Mouse (Mus musculus) heart, adult 2 months (tissue): ENCODE measurements around the gene Fam120a. TPM values are rescaled to one million over a fixed set of nuclear protein-coding genes. Genes with fewer than 3 reads are reported as not detected.

ENCODE experiments used
- DNase-seq, 2 experiments: peaks; one replicate each; pipeline ENCODE4 v3.0.0; 2021
- H3K27ac ChIP-seq: fragments of 200-600 bp; 2 replicates; pipeline ENCODE4 v1.8.1; 2022
- H3K27me3 ChIP-seq: fragments of 200-500 bp; 2 replicates; pipeline ENCODE4 v1.6.1; 2012; ENCODE audit warnings: mild to moderate bottlenecking, low read length, inconsistent platforms, mixed read lengths; ENCODE audit not compliant: control insufficient read depth, insufficient read depth
- H3K36me3 ChIP-seq: fragments of 200-500 bp; 2 replicates; pipeline ENCODE4 v1.6.1; 2012; ENCODE audit warnings: low read length, inconsistent platforms; ENCODE audit not compliant: control insufficient read depth, insufficient read depth
- H3K4me1 ChIP-seq: fragments of 200-500 bp; 2 replicates; pipeline ENCODE4 v1.6.1; 2011; ENCODE audit warnings: low read length; ENCODE audit not compliant: control insufficient read depth, insufficient read depth
- H3K4me3 ChIP-seq: fragments of 200-600 bp; 2 replicates; pipeline ENCODE4 v1.8.1; 2022
- H3K79me2 ChIP-seq: fragments of 200-500 bp; replicated peaks from 2 replicates; pipeline ENCODE4 v1.6.1; 2012; ENCODE audit warnings: mild to moderate bottlenecking, inconsistent platforms, low read length, moderate library complexity, mixed read lengths; ENCODE audit not compliant: control insufficient read depth, insufficient read depth
- H3K9ac ChIP-seq: fragments of 200-500 bp; 2 replicates; pipeline ENCODE4 v1.6.1; 2012; ENCODE audit warnings: low read depth, mild to moderate bottlenecking, control low read depth, inconsistent platforms, low read length, mixed read lengths
- CTCF ChIP-seq: fragments of 200-600 bp; IDR thresholded peaks from 2 replicates; pipeline ENCODE4 v1.8.1; 2022; ENCODE audit warnings: antibody characterized with exemption, mild to moderate bottlenecking, moderate library complexity
- EP300 ChIP-seq: fragments of 200-500 bp; IDR thresholded peaks from 2 replicates; pipeline ENCODE4 v1.6.1; 2011; ENCODE audit warnings: low read depth, low read length, control low read depth; ENCODE audit not compliant: insufficient read depth
- POLR2A ChIP-seq: fragments of 200-500 bp; IDR thresholded peaks from 2 replicates; pipeline ENCODE4 v1.6.1; 2011; ENCODE audit warnings: mild to moderate bottlenecking, low read depth, low read length, control low read depth; ENCODE audit not compliant: insufficient read depth
- WGBS: fragments of 180-500 bp; shearing (Covaris S2); methylation state at CpG from one replicate; pipeline ENCODE4 v1.1.7; 2018; 5-methylcytosine and 5-hydroxymethylcytosine counted together
- intact Hi-C: fragments of 180-260 bp; cut with DNase I; formaldehyde crosslinking; loops from one replicate; pipeline ENCODE4 v1.15.1; 2025
- polyA plus RNA-seq: library from polyadenylated mRNA; depleted of rRNA; stranded (reverse); fragments of >200 nt; gene quantifications from 2 replicates; pipeline ENCODE4 v1.2.3, GENCODE M21; 2012
- total RNA-seq, 2 experiments: library from RNA; stranded (reverse); gene quantifications; 2 replicates each; pipeline ENCODE4 v1.2.3; 2021

Gene Fam120a
- total and polyA plus RNA-seq, 3 experiments: 47.5 to 106 (median 102) TPM

GRCm38 (mm10) chr13:48853947-48854346 is 113.9 kb downstream of the Fam120a start:
- no peak overlapping the region for H3K9ac ChIP-seq
- DNase-seq: no peak
- no peaks in the 10 kb centered on the region for H3K27me3 ChIP-seq
- H3K4me3 ChIP-seq: no peak overlapping the region
- intact Hi-C loops: no loop called here
- TF ChIP-seq CTCF (no peak), POLR2A (no peak), EP300 (no peak)
- 52% methylated on average over 3 of the region's 3 CpGs for WGBS
- no peak overlapping the region for H3K27ac ChIP-seq
- no peaks in the 10 kb centered on the region; the same call in 1 of the 2 replicates for H3K36me3 ChIP-seq
- peaks cover 25% of the 10 kb centered on the region for H3K4me1 ChIP-seq
- peaks cover 15% of the 10 kb centered on the region for H3K79me2 ChIP-seq

GRCm38 (mm10) chr13:48853475-48853874 is 114.3 kb downstream of the Fam120a start:
- H3K4me1 ChIP-seq: peaks cover 23% of the 10 kb centered on the region

GRCm38 (mm10) chr13:48852859-48853258 is 115.0 kb downstream of the Fam120a start:
- no peak for DNase-seq
- peaks cover 19% of the 10 kb centered on the region for H3K4me1 ChIP-seq
- H3K4me3 ChIP-seq: no peak overlapping the region
- H3K79me2 ChIP-seq: peaks cover 17% of the 10 kb centered on the region
- H3K27ac ChIP-seq: no peak overlapping the region
- WGBS: 47% methylated on average over 3 of the region's 3 CpGs
- intact Hi-C loops: no loop called here
- no peaks in the 10 kb centered on the region; the same call in 1 of the 2 replicates for H3K36me3 ChIP-seq
- no peak overlapping the region for H3K9ac ChIP-seq
- TF ChIP-seq CTCF (peak; percentile 74), POLR2A (no peak)
- no peaks in the 10 kb centered on the region for H3K27me3 ChIP-seq

More at GRCm38 (mm10) chr13:48853475-48853874, 114.3 kb downstream of the Fam120a start:
- Histone ChIP-seq H3K4me3 (no peak overlapping the region), H3K27me3 (no peaks in the 10 kb centered on the region), H3K9ac (no peak overlapping the region), H3K36me3 (no peaks in the 10 kb centered on the region; the same call in 1 of the 2 replicates), H3K27ac (no peak overlapping the region), H3K79me2 (peaks cover 17% of the 10 kb centered on the region)
- intact Hi-C loops: no loop called here
- TF ChIP-seq POLR2A (no peak), EP300 (no peak), CTCF (no peak)
- no peak for DNase-seq
- WGBS: 23% methylated on average over 2 of the region's 2 CpGs

GRCm38 (mm10) chr13:48851719-48852118 is 116.1 kb downstream of the Fam120a start:
- TF ChIP-seq CTCF (no peak), POLR2A (no peak), EP300 (no peak)
- intact Hi-C loops: no loop called here
- Histone ChIP-seq H3K9ac (no peak overlapping the region), H3K27me3 (no peaks in the 10 kb centered on the region), H3K4me1 (peaks cover 13% of the 10 kb centered on the region), H3K79me2 (peaks cover 17% of the 10 kb centered on the region), H3K4me3 (no peak overlapping the region), H3K36me3 (no peaks in the 10 kb centered on the region), H3K27ac (no peak overlapping the region)
- no peak for DNase-seq
- 84% methylated on average over 5 of the region's 5 CpGs for WGBS

- Histone ChIP-seq H3K4me3 (no peak overlapping the region), H3K36me3 (no peaks in the 10 kb centered on the region), H3K4me1 (peaks cover 13% of the 10 kb centered on the region), H3K9ac (no peak overlapping the region), H3K27ac (no peak overlapping the region), H3K27me3 (no peaks in the 10 kb centered on the region), H3K79me2 (peaks cover 15% of the 10 kb centered on the region)
- WGBS: 86% methylated on average over 8 of the region's 8 CpGs
- no peak for DNase-seq
- TF ChIP-seq CTCF: no peak
- no peak for TF ChIP-seq POLR2A
- no peak for TF ChIP-seq EP300
- intact Hi-C loops: no loop called here
Observed at GRCm38 (mm10) chr13:48850771-48851170, 117.0 kb downstream of the Fam120a start.

GRCm38 (mm10) chr13:48850326-48850725 is 117.5 kb downstream of the Fam120a start:
- H3K27ac ChIP-seq: no peak overlapping the region
- H3K36me3 ChIP-seq: no peaks in the 10 kb centered on the region
- TF ChIP-seq EP300 (no peak), CTCF (no peak), POLR2A (no peak)
- intact Hi-C loops: no loop called here
- H3K79me2 ChIP-seq: peaks cover 13% of the 10 kb centered on the region
- H3K9ac ChIP-seq: no peak overlapping the region
- DNase-seq: no peak
- H3K4me1 ChIP-seq: peaks cover 13% of the 10 kb centered on the region
- H3K27me3 ChIP-seq: no peaks in the 10 kb centered on the region
- no peak overlapping the region for H3K4me3 ChIP-seq
- WGBS: 76% methylated on average over 2 of the region's 2 CpGs
